In genomic region chr7:96277550-96277949, GRCm38 (mm10) we compare ENCODE assay signal across 20 mouse cellular contexts.
A peak's percentile ranks its signal among the peaks of the same experiment; 100 is the strongest.
DNase-seq lines count a peak whose midpoint lies in the region; ATAC-seq lines count a peak whose summit lies in the region.
"Had no signal": no experiment of that assay in that cellular context is flagged by ENCODE, and none has a peak within 500 bp of the region (broad histone marks: within the 10 kb centered on the region; RNA-seq: fewer than 3 reads in every experiment).

No protein-coding gene starts in this region.

- H3K4me2 ChIP-seq in kidney, embryonic 15.5 days = no peak overlapping the region
- no peak overlapping the region for H3K4me2 ChIP-seq in kidney, embryonic 14.5 days (replicated peaks; ENCODE audit: low read depth, low read length)
- H3K4me2 ChIP-seq in forebrain, embryonic 14.5 days (ENCODE audit: low read length) = peak overlapping the region; percentile 21
- H3K4me2 ChIP-seq in midbrain, embryonic 14.5 days (ENCODE audit: low read length) = no peak overlapping the region
- H3K4me2 ChIP-seq: embryonic facial prominence, embryonic 13.5 days; heart, embryonic 13.5 days; liver, embryonic 11.5 days had no signal

- no peaks in the 10 kb centered on the region for H3K27me3 ChIP-seq in kidney, embryonic 15.5 days
- H3K27me3 ChIP-seq in kidney, embryonic 14.5 days (ENCODE audit: control insufficient read depth, insufficient read depth, low read length) = no peaks in the 10 kb centered on the region
- H3K27me3 ChIP-seq in forebrain, embryonic 14.5 days (replicated peaks; ENCODE audit: control insufficient read depth, insufficient read depth, low read length) = no peaks in the 10 kb centered on the region
- H3K27me3 ChIP-seq in midbrain, embryonic 14.5 days (ENCODE audit: control insufficient read depth, insufficient read depth, low read length) = no peaks in the 10 kb centered on the region
- H3K27me3 ChIP-seq: embryonic facial prominence, embryonic 13.5 days; heart, embryonic 13.5 days; Patski had no signal

- WGBS in kidney, embryonic 15.5 days = 66% methylated on average over 10 of the region's 10 CpGs
- WGBS in kidney, embryonic 14.5 days = 66% methylated on average over 10 of the region's 10 CpGs
- WGBS in forebrain, embryonic 14.5 days = 11% methylated on average over 10 of the region's 10 CpGs
- WGBS in midbrain, embryonic 14.5 days = 28% methylated on average over 10 of the region's 10 CpGs

- no peak overlapping the region for H3K9ac ChIP-seq in kidney, embryonic 15.5 days
- H3K9ac ChIP-seq in kidney, embryonic 14.5 days (ENCODE audit: low read depth, low read length) = no peak overlapping the region
- peak overlapping the region; percentile 45; the same call in 1 of the 2 replicates for H3K9ac ChIP-seq in forebrain, embryonic 14.5 days (ENCODE audit: low read length)
- no peak overlapping the region for H3K9ac ChIP-seq in midbrain, embryonic 14.5 days (replicated peaks; ENCODE audit: low read length)
- H3K9ac ChIP-seq: embryonic facial prominence, embryonic 13.5 days; heart, embryonic 13.5 days had no signal

- ATAC-seq in kidney, embryonic 15.5 days (replicated peaks; ENCODE audit: low FRiP score) = 0 out of 2 replicates have a peak, but pooled peaks have one; percentile 33
- ATAC-seq in kidney, embryonic 14.5 days (ENCODE audit: low FRiP score, low TSS enrichment) = no peak
- peak; percentile 67 for ATAC-seq in forebrain, embryonic 14.5 days
- no peak for ATAC-seq in midbrain, embryonic 14.5 days (ENCODE audit: low FRiP score, low TSS enrichment)
- ATAC-seq: inflammation-experienced regulatory T-cells, adult 6 months; Patski had no signal

- H3K27ac ChIP-seq in kidney, embryonic 15.5 days = no peak overlapping the region
- no peak overlapping the region for H3K27ac ChIP-seq in kidney, embryonic 14.5 days (ENCODE audit: low read depth, low read length)
- peak overlapping the region; percentile 66; the same call in 1 of the 2 replicates for H3K27ac ChIP-seq in forebrain, embryonic 14.5 days (ENCODE audit: low read depth, low read length)
- no peak overlapping the region for H3K27ac ChIP-seq in midbrain, embryonic 14.5 days (replicated peaks; ENCODE audit: low read depth, low read length)
- H3K27ac ChIP-seq: embryonic facial prominence, embryonic 13.5 days; heart, embryonic 13.5 days; macrophage had no signal

- 0 out of 2 replicates have a peak, but pooled peaks cover 7% of the 10 kb centered on the region for H3K4me1 ChIP-seq in kidney, embryonic 15.5 days
- H3K4me1 ChIP-seq in kidney, embryonic 14.5 days (ENCODE audit: control insufficient read depth, insufficient read depth, low read length) = no peaks in the 10 kb centered on the region
- peaks cover 25% of the 10 kb centered on the region for H3K4me1 ChIP-seq in forebrain, embryonic 14.5 days (ENCODE audit: control insufficient read depth, insufficient read depth, low read length)
- peaks cover 14% of the 10 kb centered on the region for H3K4me1 ChIP-seq in midbrain, embryonic 14.5 days (ENCODE audit: control insufficient read depth, insufficient read depth, low read length)
- H3K4me1 ChIP-seq: heart, embryonic 13.5 days had no signal

- H3K36me3 ChIP-seq in kidney, embryonic 15.5 days = no peaks in the 10 kb centered on the region
- H3K36me3 ChIP-seq in kidney, embryonic 14.5 days (ENCODE audit: control insufficient read depth, insufficient read depth, low read length) = no peaks in the 10 kb centered on the region
- no peaks in the 10 kb centered on the region for H3K36me3 ChIP-seq in forebrain, embryonic 14.5 days (ENCODE audit: control insufficient read depth, insufficient read depth, low read length)
- H3K36me3 ChIP-seq in midbrain, embryonic 14.5 days (ENCODE audit: control insufficient read depth, insufficient read depth, low read length) = no peaks in the 10 kb centered on the region
- H3K36me3 ChIP-seq: embryonic facial prominence, embryonic 13.5 days; heart, embryonic 13.5 days had no signal

- DNase-seq in forebrain, embryonic 14.5 days (ENCODE audit: low spot score) = peak; percentile 67
- DNase-seq in midbrain, embryonic 14.5 days = peak; percentile 53
- DNase-seq in retina, postnatal 1 day = peak; percentile 30
- no peak for DNase-seq in adrenal gland, adult 8-10 months
- DNase-seq in ovary, postnatal 10 days (ENCODE audit: low spot score) = no peak
- no peak for DNase-seq in lung, postnatal 25 days (ENCODE audit: low spot score)
- DNase-seq: cerebellum, postnatal 25 days; heart, postnatal 4 days; lung, adult 2 months; right cerebral cortex, postnatal 25 days; thymus, postnatal 14 days had no signal

- no peak overlapping the region for H3K4me3 ChIP-seq in kidney, embryonic 15.5 days (replicated peaks)
- H3K4me3 ChIP-seq in kidney, embryonic 14.5 days (ENCODE audit: low read length) = no peak overlapping the region
- no peak overlapping the region for H3K4me3 ChIP-seq in forebrain, embryonic 14.5 days (ENCODE audit: low read depth, low read length)
- no peak overlapping the region for H3K4me3 ChIP-seq in midbrain, embryonic 14.5 days (replicated peaks; ENCODE audit: low read depth, low read length)
- H3K4me3 ChIP-seq: embryonic facial prominence, embryonic 13.5 days; heart, embryonic 13.5 days; limb, embryonic 10.5 days had no signal

- no peaks in the 10 kb centered on the region for H3K9me3 ChIP-seq in kidney, embryonic 15.5 days (replicated peaks)
- H3K9me3 ChIP-seq in kidney, embryonic 14.5 days (ENCODE audit: control insufficient read depth, low read length) = no peaks in the 10 kb centered on the region; the same call in 1 of the 2 replicates
- no peaks in the 10 kb centered on the region for H3K9me3 ChIP-seq in forebrain, embryonic 14.5 days (replicated peaks; ENCODE audit: control insufficient read depth, low read length)
- H3K9me3 ChIP-seq in midbrain, embryonic 14.5 days (ENCODE audit: control insufficient read depth, low read length) = no peaks in the 10 kb centered on the region
- H3K9me3 ChIP-seq: embryonic facial prominence, embryonic 13.5 days; limb, embryonic 10.5 days had no signal

Comparison
In these comparisons a context has a peak if more than half of its experiments do, and no peak if none do; other contexts are left out.
1. ATAC-seq: peak in kidney, embryonic 15.5 days (single experiment) and forebrain, embryonic 14.5 days (single experiment); none in kidney, embryonic 14.5 days (single experiment) and midbrain, embryonic 14.5 days (single experiment).
2. DNase-seq: peak in forebrain, embryonic 14.5 days (single experiment), midbrain, embryonic 14.5 days (single experiment) and retina, postnatal 1 day (single experiment); none in adrenal gland, adult 8-10 months (single experiment), ovary, postnatal 10 days (single experiment) and lung, postnatal 25 days (single experiment).